Mouse (Mus musculus) kidney, adult 2 months (tissue): ENCODE measurements around the gene Olfr473. TPM values are rescaled to one million over a fixed set of nuclear protein-coding genes. Genes with fewer than 3 reads are reported as not detected.
"Not testable (repeated sequence)": the region's sequence is repeated elsewhere in the genome, so short reads cannot be mapped to it uniquely, and the experiment has no call there.

Experiments
- DNase-seq: peaks from one replicate; pipeline ENCODE4 v3.0.0; 2021
- H3K27ac ChIP-seq: fragments of 200-500 bp; 2 replicates; pipeline ENCODE4 v1.5.1; 2012; ENCODE audit warnings: low read depth, low read length, control low read depth, inconsistent platforms; ENCODE audit not compliant: insufficient read depth
- H3K27me3 ChIP-seq: fragments of 200-500 bp; replicated peaks from 2 replicates; pipeline ENCODE4 v1.6.1; 2012; ENCODE audit warnings: mild to moderate bottlenecking, moderate library complexity, low read length, inconsistent platforms; ENCODE audit not compliant: control insufficient read depth, insufficient read depth
- H3K36me3 ChIP-seq: fragments of 200-500 bp; 2 replicates; pipeline ENCODE4 v1.6.1; 2012; ENCODE audit warnings: mild to moderate bottlenecking, moderate library complexity, low read length, inconsistent platforms; ENCODE audit not compliant: control insufficient read depth, insufficient read depth
- H3K4me1 ChIP-seq: fragments of 200-500 bp; 2 replicates; pipeline ENCODE4 v1.6.1; 2011; ENCODE audit warnings: low read length; ENCODE audit not compliant: control insufficient read depth, insufficient read depth
- H3K4me3 ChIP-seq: fragments of 200-500 bp; 2 replicates; pipeline ENCODE4 v1.5.1; 2011; ENCODE audit warnings: mild to moderate bottlenecking, low read depth, low read length, control low read depth; ENCODE audit not compliant: insufficient read depth
- CTCF ChIP-seq: fragments of 200-500 bp; conservative IDR thresholded peaks from 2 replicates; pipeline ENCODE4 v1.5.1; 2011; ENCODE audit warnings: low read depth, mild to moderate bottlenecking, control low read depth, low read length, moderate library complexity, mixed read lengths; ENCODE audit not compliant: insufficient read depth, insufficient read length
- POLR2A ChIP-seq: fragments of 200-500 bp; IDR thresholded peaks from one replicate; pipeline ENCODE4 v1.6.1; 2011; ENCODE audit warnings: low read depth, low read length, control low read depth
- WGBS: fragments of 180-500 bp; shearing (Covaris S2); methylation state at CpG from one replicate; pipeline ENCODE4 v1.1.7; 2018; 5-methylcytosine and 5-hydroxymethylcytosine counted together
- polyA plus RNA-seq: library from polyadenylated mRNA; depleted of rRNA; stranded (reverse); fragments of >200 nt; gene quantifications from 2 replicates; pipeline ENCODE4 v1.2.3, GENCODE M21; 2012; rRNA removed

The Olfr473 gene
- not detected in 2 replicates for polyA plus RNA-seq

DNA sequence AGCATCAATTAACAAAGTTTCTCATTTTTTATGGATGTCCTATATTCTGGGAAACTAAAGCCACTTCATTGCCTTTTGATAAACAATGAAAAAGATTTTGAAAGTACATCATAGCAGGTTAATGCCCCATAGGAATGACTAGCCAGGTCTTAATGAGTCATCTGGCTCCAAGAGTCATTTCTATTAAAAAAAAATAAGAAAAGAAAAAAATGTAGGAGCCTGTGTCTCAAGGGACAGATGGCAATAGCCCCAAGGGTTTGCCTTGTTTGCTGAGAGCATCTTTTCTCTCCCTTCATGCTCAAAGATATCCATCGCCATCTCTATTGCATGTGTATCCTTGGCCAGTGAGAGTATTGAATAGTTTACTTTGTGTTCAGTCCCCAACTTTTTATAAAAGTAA, at the start of gene Olfr473:
Olfr473 (plus strand) TSS at position 301 of the 400 bp plus-strand sequence.
- no peak for DNase-seq
- TF ChIP-seq POLR2A = no peak
- TF ChIP-seq CTCF = no peak
- Histone ChIP-seq H3K4me1 (no peaks in the 10 kb centered on the region), H3K4me3 (no peak within 1 kb of the TSS), H3K27me3 (no peaks in the 10 kb centered on the region), H3K27ac (no peak within 1 kb of the TSS), H3K36me3 (no peaks in the 10 kb centered on the region)
- 96% methylated on average over 1 of the region's 1 CpGs for WGBS

GRCm38 (mm10) chr7:107897602-107898001, 32.6 kb upstream of the Olfr473 start, which contains the start of gene Olfr472:
Olfr472 (plus strand) TSS chr7:107897902.
- Histone ChIP-seq H3K4me3 (no peak within 1 kb of the TSS), H3K36me3 (no peaks in the 10 kb centered on the region), H3K27ac (no peak within 1 kb of the TSS), H3K27me3 (no peaks in the 10 kb centered on the region), H3K4me1 (no peaks in the 10 kb centered on the region)
- no peak for DNase-seq
- TF ChIP-seq POLR2A (no peak), CTCF (no peak)

- not testable (repeated sequence) for H3K4me3 ChIP-seq, DNase-seq, H3K27ac ChIP-seq, H3K36me3 ChIP-seq, H3K4me1 ChIP-seq, H3K27me3 ChIP-seq
- WGBS = 93% methylated on average over 12 of the region's 12 CpGs
Observed at GRCm38 (mm10) chr7:107952539-107952938, 22.3 kb downstream of the Olfr473 start.

DNA sequence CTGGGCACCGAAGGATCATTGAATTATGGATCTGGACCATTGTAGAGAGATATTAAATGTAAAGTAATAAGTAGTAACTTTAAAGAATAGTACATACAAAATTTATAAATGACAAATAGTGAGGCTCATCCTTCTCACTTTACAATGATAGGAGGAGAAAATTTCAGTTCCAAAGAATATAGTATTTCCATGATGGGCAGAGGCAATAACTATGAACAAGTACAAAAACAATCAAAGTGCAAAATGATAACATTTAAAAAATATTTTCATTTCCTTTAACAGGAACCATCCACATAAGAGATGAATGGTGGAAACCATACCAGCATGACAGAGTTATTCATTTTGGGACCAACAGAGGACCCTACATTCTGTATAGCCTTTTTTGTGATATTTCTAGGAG, 24.1 kb downstream of the Olfr473 start, which contains the start of gene Olfr474:
Olfr474 (plus strand) TSS at position 301 of the 400 bp plus-strand sequence.
- no peaks in the 10 kb centered on the region for H3K36me3 ChIP-seq
- no peak for DNase-seq
- H3K27me3 ChIP-seq = no peaks in the 10 kb centered on the region
- TF ChIP-seq CTCF = no peak
- TF ChIP-seq POLR2A = no peak
- WGBS = 75% methylated on average over 1 of the region's 1 CpGs
- H3K4me3 ChIP-seq = no peak within 1 kb of the TSS
- no peak within 1 kb of the TSS for H3K27ac ChIP-seq
- H3K4me1 ChIP-seq = no peaks in the 10 kb centered on the region

GRCm38 (mm10) chr7:107964503-107964902, 34.3 kb downstream of the Olfr473 start, which contains the start of gene Olfr476:
Olfr476 (plus strand) TSS chr7:107964803.
- no peak for TF ChIP-seq CTCF
- TF ChIP-seq POLR2A = no peak
- 43% methylated on average over 1 of the region's 1 CpGs for WGBS
- no peak within 1 kb of the TSS for H3K4me3 ChIP-seq
- H3K27me3 ChIP-seq = no peaks in the 10 kb centered on the region
- H3K4me1 ChIP-seq = no peaks in the 10 kb centered on the region
- no peak for DNase-seq
- H3K36me3 ChIP-seq = no peaks in the 10 kb centered on the region
- H3K27ac ChIP-seq = no peak within 1 kb of the TSS

Other genes with a start within 250 kb of the Olfr473 start
- not detected in 2 replicates for gene Cyb5r2, start 172.4 kb upstream of the Olfr473 start, polyA plus RNA-seq
- not detected in 2 replicates for gene Ovch2, start 129.2 kb upstream of the Olfr473 start, polyA plus RNA-seq
- not detected in 2 replicates for gene Olfr467, start 118.2 kb upstream of the Olfr473 start, polyA plus RNA-seq
- gene Olfr469, start 104.9 kb upstream of the Olfr473 start, polyA plus RNA-seq = not detected in 2 replicates
- not detected in 2 replicates for gene Olfr470, start 83.0 kb upstream of the Olfr473 start, polyA plus RNA-seq
- not detected in 2 replicates for gene Olfr472, start 32.5 kb upstream of the Olfr473 start, polyA plus RNA-seq
- gene Olfr474, start 24.2 kb downstream of the Olfr473 start, polyA plus RNA-seq = not detected in 2 replicates
- not detected in 2 replicates for gene Olfr476, start 34.4 kb downstream of the Olfr473 start, polyA plus RNA-seq
- not detected in 2 replicates for gene Olfr477, start 56.2 kb downstream of the Olfr473 start, polyA plus RNA-seq
- gene Olfr478, start 103.5 kb downstream of the Olfr473 start, polyA plus RNA-seq = not detected in 2 replicates
- gene Olfr479, start 120.2 kb downstream of the Olfr473 start, polyA plus RNA-seq = not detected in 2 replicates
- not detected in 2 replicates for gene Olfr480, start 136.9 kb downstream of the Olfr473 start, polyA plus RNA-seq
- not detected in 2 replicates for gene Olfr481, start 149.4 kb downstream of the Olfr473 start, polyA plus RNA-seq
- 0.03 TPM in 1 of 2 replicates, not detected in the other for gene Olfr482, start 167.1 kb downstream of the Olfr473 start, polyA plus RNA-seq
- not detected in 2 replicates for gene Olfr483, start 170.4 kb downstream of the Olfr473 start, polyA plus RNA-seq
- gene Olfr484, start 197.0 kb downstream of the Olfr473 start, polyA plus RNA-seq = not detected in 2 replicates
- gene Olfr485, start 229.4 kb downstream of the Olfr473 start, polyA plus RNA-seq = not detected in 2 replicates
- gene Olfr486, start 242.3 kb downstream of the Olfr473 start, polyA plus RNA-seq = not detected in 2 replicates